14 mouse cellular contexts compared by ENCODE assay signal in genomic region chr17:79333650-79334049, GRCm38 (mm10).
"Had no signal": no experiment of that assay in that cellular context is flagged by ENCODE, and none has a peak within 500 bp of the region (broad histone marks: within the 10 kb centered on the region; RNA-seq: fewer than 3 reads in every experiment).

No protein-coding gene starts in this region.

- H3K4me1 ChIP-seq: midbrain, embryonic 10.5 days; neural tube, embryonic 13.5 days had no signal

- ATAC-seq: inflammation-experienced regulatory T-cells, adult 6 months; intestine, postnatal 0 days; lung, postnatal 0 days; midbrain, embryonic 16.5 days had no signal

- H3K4me3 ChIP-seq: left cerebral cortex, adult 2 months; limb, embryonic 10.5 days; midbrain, embryonic 10.5 days; neural tube, embryonic 13.5 days had no signal

- H3K4me2 ChIP-seq: neural tube, embryonic 13.5 days had no signal

- H3K27ac ChIP-seq: left cerebral cortex, adult 2 months; limb, embryonic 10.5 days; midbrain, embryonic 10.5 days; neural tube, embryonic 13.5 days had no signal

- DNase-seq: kidney, adult 8-10 months; kidney, postnatal 25 days; lung, adult 2 months; lung, postnatal 36 days; retina, postnatal 1 day; thymus, postnatal 14 days had no signal

- H3K27me3 ChIP-seq: neural tube, embryonic 13.5 days had no signal

- H3K9me3 ChIP-seq: limb, embryonic 10.5 days; midbrain, embryonic 10.5 days; neural tube, embryonic 13.5 days had no signal

- H3K9ac ChIP-seq: neural tube, embryonic 13.5 days had no signal
